Mouse (Mus musculus) bone marrow, adult 2 months (tissue): ENCODE measurements around the gene Eps15l1.

ENCODE experiments used
- CTCF ChIP-seq: fragments of 200-500 bp; IDR thresholded peaks from 2 replicates; pipeline ENCODE4 v1.5.1; 2011; ENCODE audit warnings: low read length, control low read depth; ENCODE audit not compliant: control insufficient read depth, insufficient read depth
- POLR2A ChIP-seq: fragments of 200-500 bp; IDR thresholded peaks from 2 replicates; pipeline ENCODE4 v1.6.1; 2011; ENCODE audit warnings: low read depth, mild to moderate bottlenecking, control low read depth, low read length, borderline replicate concordance; ENCODE audit not compliant: control insufficient read depth

DNA sequence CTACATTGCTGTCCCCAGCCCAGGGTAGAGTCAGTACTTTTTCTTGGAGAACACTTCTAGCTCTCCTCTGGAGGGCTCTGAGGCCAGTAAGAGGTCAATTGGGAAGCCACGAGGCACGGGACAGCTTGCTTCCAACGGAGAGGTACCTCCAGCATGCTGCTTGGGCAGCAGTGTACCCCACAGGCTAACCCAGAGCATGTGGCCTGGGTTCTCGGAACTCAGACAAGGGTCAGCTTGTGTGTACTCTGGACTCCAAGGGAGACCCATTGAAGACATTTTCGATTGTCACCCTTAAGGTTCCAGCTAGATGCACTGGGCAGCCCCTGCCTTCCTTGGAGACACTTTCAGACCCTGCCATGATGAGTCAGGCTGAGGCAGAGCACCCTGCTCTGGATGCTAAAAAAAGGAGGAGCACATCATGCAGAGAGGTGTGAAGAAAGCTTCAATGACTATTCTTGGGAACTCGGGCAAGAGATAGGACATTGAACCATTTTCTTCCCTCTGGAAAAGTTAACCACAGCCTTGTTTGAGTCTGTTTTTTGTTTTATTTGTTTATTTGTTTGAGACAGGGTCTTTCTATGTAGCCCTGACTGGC is 98.0 kb downstream of the Eps15l1 start:
- TF ChIP-seq POLR2A (no peak), CTCF (no peak)
